Mouse (Mus musculus): ENCODE measurements around the gene Dnajc7.
"Not testable (repeated sequence)": the region's sequence is repeated elsewhere in the genome, so short reads cannot be mapped to it uniquely, and the experiment has no call there.

Dnajc7 gene

DNA sequence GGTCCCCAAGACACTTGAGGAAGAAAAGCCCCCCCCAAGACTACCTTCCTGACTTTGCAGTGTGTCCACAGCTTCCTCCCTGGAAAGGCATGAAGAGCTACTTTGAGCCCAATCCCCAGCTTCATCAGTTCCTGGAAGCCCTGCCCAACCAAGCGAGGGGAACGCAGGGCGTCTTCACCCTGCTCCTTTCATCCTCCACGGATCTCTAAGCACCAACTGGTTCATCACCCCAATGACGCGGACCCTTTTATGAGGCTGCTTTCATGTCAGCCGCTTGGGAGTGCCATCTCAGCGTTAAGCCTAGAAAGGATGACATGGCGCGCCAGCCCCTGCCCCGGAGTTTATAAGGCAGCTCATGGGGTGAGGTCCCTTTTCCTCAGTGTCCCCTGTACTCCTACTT is at the start of gene Dnajc7:
TSS of gene Dnajc7 (minus strand) at position 187 of the 400 bp plus-strand sequence.
- DNase-seq: peak in 1 of 2 experiments; percentile 19

DNA sequence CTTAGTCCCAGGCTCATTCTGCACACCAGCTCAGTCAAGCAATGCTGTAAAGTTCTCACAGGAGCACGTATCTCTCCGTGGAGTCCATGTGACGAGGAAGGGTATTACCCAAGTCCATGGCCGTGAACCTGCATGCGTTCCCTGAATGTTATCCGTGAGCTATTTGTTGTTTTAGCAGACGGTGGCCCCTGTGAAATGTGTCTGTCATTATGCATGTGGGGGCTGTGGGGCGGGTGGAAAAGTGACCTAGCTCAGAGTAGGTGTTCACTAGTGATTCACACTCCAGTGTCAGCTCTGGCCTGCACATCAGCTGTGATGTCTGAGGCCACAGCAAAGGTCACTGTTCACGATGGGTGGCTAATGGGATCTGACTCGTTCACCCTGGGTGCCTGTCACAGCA is 39.8 kb upstream of the Dnajc7 start:
- DNase-seq: no peak

DNA sequence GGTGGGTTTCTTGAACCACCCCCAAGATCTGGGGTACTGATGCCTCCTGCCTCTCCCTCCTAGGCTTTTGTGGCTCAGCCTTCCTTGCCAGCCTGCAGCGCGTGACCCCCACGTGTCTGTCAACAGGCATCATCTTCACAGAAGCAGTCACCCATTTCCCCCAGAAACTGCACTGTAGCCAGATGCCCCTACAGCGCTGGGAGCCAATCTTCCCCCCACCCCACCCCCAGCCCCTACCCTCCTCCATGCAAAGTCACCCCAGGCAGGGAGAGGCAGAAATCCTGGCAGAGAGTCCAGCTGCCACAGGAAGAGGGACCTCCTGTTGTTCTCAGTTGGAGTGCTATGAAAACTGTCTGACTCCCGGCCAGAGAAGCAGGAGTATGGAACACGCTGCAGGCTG is 36.5 kb upstream of the Dnajc7 start:
- DNase-seq: no peak

DNA sequence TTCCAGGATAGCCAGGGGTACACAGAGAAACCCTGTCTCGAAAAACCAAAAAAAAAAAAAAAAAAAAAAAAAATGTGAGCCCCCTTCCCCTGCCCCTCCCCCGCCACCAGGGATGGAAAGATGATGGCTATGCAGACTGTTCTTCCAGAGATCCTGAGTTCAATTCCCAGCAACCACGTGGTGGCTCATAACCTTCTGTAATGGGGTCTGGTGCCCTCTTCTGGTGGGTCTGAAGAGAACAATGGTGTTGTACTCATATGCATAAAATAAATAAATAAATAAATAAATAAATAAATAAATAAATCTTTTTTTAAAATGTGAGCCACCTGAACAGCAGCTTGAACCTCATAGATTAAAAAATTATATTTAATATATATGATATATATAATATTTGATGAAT is 35.6 kb upstream of the Dnajc7 start:
- DNase-seq: not testable (repeated sequence)

DNA sequence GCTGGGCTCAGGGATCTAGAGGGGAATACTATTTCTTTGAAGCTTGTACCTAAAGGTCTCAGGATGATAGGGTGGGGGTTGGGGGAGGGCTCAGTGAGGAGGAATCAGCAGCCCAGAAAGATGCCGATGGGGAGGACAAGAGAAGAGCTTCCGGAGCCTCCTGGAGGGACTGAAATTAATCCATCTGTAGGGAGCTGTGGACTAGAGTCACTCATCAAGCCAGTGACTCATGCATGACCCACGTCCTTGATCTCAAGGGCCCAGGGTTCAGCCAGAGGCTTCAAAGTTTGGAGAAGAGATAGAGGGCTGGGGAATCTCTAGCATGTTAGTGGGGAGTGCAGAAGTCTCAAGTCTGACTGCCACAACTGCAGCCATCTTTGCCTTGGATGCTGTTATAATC is 31.8 kb upstream of the Dnajc7 start:
- no peak for DNase-seq

DNA sequence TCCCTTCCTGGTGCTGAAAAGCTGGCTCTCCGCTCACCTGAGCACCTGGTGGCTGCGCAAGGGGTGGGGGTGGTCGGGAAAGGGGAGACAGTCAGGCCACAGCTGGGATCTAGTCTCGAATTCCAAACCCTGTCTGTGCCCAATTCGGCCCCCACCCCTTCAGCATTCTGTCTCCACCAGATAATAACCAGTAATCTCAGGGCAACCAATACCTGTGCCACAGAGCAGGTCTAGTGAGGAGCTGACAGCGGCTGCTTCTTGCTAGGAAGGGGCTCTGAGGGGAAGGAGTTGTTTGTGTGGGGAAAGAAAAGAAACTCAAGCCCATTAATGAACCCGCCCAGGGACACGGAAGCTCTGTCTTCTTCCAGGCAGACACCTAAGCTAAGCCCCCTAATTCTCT is 31.2 kb upstream of the Dnajc7 start:
- no peak for DNase-seq

DNA sequence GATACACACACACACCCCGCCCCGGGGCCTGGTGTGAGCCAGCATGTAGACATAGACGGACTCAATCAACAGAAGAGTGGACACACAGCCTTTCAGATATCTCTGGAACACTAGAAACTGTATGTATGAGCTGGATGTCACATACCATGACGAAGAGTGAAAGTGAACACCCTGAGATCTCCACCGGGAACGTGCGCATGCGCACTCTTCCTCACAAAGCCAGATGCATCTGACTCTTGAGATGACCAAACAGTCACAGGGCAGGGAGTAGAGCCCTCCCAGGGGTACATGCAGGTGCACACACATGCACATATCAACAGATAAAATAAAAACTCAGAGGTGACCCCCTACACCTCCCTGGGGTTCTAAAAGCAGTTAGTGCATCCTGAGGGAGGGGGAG is 28.4 kb upstream of the Dnajc7 start:
- DNase-seq: no peak

DNA sequence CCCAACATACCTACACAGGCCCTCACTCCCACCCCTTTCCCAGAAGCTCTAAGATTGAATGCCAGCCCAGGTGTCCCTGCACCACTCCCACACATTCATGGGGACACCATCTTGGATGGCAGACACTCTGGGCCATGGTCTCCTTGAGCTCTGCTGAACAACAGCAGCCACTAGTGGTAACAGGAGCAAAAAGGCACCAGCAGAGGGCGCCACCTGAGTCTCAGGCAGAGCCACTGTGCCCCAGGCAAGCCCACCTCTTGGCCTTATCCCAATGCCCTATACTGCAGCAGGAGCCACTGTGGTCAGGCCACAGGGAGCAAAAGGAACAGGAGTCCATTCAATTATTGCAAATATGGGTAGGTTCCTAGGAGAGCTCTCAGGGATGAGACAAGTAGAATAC is 26.3 kb upstream of the Dnajc7 start:
- peak in 1 of 2 experiments; percentile 52 for DNase-seq

DNA sequence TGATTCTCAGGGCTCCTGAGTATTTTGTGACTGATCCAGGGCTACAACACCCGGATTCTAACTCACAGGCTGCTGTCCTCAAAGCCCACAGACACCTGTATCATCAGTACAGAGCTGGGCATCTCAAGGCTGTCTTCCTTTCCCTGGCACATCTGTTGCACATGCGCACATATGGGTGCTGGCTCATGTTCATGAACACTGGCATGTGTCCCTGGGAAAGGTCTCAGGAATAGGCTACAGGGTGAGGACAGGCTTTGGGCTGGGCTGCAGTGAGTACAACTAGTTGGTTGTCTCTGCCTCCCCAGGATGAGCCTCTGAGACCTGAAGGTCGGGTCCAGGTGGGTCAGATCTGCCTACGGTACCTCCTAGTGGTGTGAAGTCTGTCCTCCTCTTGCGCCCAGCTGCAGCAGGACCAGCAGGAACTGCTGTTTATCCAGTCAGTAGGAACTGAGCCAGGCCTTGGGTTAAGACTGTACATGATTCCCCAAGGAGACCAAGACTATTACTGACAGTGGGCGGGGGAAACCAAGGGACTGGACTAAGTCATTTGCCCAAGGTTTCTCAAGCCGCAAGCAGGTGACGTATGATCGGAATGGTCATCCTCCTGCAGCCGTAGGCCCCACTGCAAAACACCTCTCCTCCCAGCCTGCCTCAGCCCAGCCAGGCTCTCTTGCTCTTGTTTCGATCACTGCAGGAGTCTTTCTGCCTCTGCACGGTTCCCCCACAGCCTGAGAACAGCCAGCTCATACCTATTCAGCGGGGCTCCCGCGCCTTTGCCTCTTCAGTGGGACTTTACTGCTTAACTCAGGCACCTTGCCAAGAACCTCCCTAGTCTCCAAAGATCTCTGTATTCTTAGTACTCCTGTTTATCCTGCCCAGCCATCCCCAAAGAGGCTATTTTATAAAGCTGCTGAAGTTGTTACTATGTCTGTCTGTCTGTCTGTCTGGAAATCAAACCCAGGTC is 23.9 kb upstream of the Dnajc7 start:
- no peak for DNase-seq

DNA sequence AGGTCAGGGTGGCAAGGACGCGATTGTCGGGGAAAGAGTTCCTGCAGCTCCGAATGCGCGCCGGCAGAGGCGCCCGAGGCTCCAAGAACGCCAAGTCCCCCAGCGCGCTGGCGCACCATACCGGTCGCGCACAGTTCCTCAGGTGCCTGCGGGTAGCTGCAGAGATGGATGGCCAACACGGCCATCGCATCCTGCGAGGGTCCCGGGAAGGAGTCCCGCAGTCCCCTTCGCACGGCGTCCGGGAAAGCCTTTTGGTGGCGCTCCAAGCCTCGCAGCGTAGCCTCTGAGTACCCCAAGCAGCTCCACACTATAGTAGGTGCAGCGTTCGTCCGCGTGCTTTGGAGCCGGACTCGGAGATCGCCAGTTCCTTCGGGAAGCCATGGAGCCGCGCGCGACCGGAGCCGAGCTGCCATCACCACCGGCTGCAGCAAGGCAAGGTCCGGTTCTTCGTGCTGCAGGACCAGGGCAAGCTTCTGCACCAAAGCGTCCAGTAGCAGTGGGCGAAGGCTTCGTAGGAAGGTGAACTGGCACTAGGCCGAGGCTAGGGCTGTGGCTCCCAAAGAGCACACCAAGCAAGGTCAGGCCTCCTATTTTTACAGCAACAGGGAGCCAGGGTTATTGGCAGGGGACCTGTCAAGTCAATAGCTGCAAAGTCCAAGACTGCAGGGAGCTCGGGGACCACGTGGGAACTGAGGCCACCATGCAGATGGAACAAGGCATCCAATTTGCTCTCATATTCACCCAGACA is 20.4 kb upstream of the Dnajc7 start:
- peak; percentile 11 to 26 for DNase-seq

DNA sequence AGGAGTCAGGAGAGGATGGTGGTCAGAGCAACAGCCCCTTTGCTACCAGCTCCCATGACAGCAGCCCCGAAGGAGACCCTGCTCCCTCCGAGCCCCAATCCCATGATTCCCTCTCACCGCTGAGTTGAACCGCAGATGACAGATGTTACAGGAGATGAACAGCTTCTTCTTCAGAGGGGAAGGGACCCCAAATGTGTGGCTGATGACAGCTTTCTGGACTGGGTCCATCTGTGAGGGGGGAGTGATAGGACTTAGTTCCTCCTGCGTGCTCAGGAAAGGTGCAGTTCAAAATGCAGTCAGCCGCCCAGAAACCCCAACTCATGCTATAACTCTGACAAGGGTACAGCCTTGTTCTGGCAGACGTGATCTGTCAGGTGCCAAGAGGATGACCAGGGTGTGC is 14.6 kb upstream of the Dnajc7 start:
- DNase-seq: no peak

DNA sequence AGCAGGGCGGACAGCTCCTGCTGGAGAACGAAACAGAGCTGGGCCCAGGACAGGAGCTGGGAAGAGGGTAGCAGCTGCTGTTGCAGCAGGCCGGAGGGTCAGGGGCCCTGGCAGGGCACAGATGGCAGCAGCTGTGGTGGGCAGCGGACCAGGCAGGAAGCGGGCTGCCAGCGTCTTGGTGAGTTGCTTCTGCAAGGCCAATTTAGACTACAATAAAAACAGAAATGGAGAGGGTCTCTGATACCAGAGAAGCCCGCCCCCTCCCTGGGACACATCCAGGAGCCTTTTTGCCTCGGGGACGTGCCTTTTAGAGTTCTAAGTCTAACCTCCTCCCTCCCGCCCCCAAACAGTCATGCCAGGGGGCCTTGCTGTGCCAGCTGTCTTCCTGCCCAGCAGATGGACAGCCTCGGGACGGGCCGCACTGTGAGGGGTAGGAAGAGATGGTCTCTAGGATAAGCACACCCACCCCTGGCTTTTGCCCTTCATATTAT is 8.9 kb upstream of the Dnajc7 start:
- no peak for DNase-seq

DNA sequence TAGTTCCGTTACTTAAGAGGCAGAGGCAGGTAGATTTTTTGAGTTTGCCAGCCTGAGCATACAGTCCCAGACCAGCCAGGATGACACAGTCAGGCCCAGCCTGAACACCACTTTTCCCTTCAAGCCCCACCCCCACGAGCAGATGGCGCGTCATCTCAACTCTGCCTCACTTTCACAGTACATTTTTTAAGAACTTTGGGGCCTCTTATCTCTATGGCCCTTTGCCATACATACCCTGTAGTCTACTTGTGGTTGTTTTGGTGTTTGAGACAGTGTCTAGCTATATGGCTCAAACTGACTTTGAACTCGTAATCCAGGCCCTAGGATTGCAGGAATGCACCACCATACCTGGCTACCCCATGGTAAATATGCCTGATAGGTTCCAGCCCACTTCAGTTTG is 8.1 kb upstream of the Dnajc7 start:
- DNase-seq: no peak

DNA sequence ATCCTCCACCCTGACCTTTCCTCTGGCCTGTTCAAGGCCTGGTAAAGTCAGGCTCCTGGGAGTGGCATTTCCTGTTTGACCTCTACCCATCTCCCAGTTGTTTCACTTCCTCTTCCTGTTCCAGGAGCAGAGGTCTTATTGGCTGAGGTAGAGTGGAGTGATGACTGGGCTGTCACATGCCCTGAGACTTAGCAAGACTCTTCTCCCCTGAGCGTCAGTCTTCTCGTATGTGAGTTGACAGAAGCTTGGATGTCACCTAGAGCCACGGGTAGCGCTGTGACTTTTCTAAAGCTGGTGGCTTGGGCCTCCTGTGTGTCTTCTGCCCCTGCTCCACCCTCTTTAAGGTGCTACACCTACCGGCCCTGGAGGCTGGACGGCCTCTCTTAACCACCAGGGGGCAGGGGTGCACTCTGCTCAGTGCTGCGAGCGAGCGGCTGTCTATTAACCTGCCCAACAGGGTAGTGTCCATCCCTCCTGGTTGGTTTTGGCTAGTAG is 6.8 kb upstream of the Dnajc7 start:
- DNase-seq: peak; percentile 69 to 86

DNA sequence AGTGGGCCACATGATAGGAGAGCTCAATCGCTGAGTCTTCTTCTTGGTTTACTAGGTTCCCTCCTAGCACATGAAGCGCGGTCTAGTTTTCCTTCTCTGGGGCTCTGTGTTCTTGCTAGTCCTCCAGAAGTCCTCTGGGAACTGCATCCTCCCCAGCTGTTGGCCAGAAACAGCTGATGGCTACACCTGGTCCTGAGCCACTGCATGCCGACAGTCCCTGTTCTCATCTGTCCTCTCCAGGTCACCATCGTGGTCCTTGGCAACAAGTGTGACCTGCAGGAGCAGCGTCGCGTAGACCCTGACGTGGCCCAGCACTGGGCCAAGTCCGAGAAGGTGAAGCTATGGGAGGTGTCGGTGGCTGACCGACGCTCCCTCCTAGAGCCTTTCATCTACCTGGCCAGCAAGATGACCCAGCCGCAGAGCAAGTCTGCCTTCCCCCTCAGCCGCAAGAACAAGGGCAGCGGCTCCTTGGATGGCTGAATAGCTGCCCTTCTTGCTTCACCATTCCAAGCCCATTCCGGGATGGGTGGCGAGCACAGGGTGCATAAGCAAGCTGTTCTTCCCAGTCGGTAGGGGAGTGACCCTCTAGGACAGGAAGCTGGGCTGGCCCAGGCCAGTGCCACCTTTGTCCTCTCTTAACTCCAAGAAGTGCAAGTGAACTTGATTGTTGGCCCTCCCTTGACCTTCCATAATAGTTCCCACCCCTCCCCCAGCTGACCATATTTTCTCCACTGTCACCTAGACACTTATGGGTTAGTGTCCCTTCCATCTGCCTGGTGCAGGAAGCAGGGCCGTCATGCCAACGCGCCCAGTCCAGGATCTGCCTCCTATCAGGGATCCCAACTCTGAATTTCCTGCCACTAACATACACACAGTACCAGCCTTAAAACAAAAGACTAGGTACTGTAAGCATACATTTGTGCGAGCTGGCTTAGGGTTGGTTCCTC is 6.1 kb upstream of the Dnajc7 start:
- no peak for DNase-seq

DNA sequence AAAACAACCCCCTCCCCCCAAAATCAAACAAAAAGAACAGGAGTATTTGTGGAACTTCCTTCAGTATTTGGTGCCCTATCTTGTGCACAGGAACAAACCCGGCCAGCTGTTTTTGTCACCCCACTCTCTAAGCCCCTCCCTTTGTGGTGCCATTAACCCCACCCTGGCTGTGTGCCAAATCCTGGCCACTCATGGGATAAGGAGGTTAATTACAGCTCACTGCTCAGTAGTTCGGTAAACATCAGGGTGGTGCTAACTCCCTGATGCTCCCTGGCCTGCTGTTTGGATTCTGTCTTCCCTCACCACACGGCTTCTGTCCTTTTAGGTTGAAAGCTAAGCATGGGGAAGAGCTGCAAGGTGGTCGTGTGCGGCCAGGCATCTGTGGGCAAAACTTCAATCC is 3.9 kb upstream of the Dnajc7 start:
- peak; percentile 45 to 49 for DNase-seq

DNA sequence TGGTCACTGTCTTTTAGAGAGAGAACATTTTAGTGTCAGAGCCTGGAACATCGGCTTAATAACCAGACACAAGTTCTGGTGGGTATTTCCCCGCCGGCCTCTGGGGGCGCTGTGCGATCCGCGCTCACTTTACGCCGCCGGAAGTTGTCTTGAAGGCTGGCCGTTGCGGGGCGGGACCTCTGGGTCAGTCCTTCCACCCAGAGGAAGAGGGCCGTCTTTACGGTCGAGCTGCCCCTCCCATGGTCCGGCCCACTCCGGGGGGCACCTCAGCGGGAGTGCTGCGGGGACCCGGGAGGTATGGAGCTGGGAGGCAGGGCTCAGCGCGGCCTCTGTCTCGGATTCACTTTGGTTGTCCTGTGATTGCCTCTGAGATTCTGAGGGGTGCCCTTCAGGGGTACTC is 2.7 kb upstream of the Dnajc7 start:
- peak; percentile 95 to 97 for DNase-seq

DNA sequence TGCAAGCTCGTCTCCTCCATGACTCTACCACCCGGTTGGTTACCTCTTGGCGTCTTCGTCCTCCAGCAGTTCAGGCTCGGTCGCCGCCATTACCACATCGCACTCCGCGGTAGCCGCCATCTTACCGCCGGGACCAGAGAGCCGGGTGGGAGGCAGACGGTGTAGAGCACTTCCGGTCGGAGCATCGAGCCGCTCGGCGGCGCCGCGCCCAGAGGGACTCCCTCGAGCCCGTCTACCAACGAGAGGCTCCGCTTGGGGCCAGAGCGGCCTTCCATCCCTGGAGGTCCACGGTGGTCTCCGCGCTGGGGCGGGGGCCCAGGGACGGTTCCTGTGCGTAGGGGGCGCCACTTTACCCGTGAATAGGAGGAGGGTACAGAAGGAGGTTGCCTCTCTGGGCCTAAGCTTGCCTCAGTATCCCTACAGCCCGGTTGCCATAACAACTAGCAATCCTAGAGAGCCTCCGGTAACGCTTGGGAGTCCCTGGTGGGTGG is 438 bp downstream of the Dnajc7 start:
- peak; percentile 93 to 94 for DNase-seq

DNA sequence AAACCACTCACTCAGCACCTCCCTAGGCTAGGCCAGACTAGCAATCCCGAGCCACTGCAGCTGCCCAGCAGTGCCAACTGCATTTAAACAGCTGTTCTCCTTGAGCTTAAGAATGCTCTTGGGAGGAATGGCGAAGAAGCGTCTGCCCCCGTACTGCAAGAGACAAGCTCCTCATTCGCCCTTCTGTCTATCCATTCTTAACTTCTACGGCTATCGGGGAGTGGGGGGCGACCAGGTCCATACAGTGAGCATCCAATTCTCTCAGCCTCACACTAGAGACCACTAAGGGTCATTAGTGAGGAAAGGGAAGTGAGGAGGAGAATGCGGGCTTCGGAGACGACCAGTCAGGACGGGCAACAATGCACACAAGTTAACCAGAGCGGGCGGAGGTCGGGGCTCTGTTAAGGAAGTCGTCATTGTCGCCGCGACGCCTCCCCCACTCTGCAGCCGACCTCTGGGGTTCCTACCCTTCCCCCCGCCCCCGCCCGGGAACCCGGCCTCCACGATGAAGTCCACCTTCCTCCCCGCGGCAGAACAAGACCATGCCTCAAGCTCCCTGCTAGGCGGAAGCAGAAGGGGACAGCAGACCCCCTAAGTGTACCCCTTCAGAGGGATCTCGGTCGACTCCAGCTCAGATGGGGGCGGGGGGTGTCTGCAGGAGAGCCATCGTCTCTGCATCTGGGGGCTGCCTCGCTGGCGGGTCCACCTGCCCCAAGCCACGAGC is 1.0 kb downstream of the Dnajc7 start, which contains the start of gene Nkiras2:
TSS of gene Nkiras2 (plus strand) at position 484 of the 724 bp plus-strand sequence.
- DNase-seq: peak; percentile 35 to 39

DNA sequence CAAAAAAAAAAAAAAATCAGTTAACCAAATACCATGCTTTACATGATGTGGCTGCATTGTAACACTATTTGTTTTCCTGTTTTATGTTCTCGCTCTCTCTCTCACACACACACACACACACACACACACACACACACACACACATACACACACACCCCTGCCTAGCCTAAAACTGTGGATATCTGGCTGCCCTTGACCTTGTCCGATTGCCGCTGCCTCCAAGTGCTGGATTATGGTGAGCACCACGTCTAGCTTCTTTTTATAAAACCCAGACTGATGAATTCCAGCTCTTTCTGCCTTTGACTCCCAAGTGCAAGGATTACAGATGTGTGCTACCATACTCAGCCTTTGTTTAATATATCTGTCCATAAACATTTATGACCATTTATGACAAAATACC is 2.5 kb downstream of the Dnajc7 start:
- DNase-seq: no peak

DNA sequence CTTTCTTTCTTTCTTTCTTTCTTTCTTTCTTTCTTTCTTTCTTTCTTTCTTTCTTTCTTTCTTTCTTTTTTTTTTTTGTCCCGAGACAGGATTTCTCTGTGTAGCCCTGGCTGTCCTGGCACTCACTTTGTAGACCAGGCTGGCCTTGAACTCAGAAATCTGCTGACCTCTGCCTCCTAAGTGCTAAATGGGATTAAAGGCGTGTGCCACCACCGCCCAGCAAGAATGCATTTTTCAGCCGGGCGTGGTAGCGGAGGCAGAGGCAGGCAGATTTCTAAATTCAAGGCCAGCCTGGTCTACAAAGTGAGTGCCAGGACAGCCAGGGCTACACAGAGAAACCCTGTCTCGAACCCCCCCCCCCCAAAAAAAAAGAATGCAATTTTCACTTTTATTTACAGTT is 3.1 kb downstream of the Dnajc7 start:
- not testable (repeated sequence) for DNase-seq

Measured in kidney, adult 8-10 months (tissue).